Mouse (Mus musculus): ENCODE measurements around the gene Noc4l. TPM values are rescaled to one million over a fixed set of nuclear protein-coding genes. Genes with fewer than 3 reads are reported as not detected.

The Noc4l gene
- polyA plus RNA-seq, 1 experiment, result 140 TPM

GRCm38 (mm10) chr5:110629525-110630120, 23.6 kb downstream of the Noc4l start:
- WGBS, result 72% methylated on average over 2 of the region's 2 CpGs
- no peak for TF ChIP-seq POLR2A (IDR thresholded peaks at IDR 0.05; ENCODE audit: control insufficient read depth, extremely low read depth, insufficient read depth, low read length, poor library complexity)
- Histone ChIP-seq H3K4me1 (replicated peaks; ENCODE audit: control insufficient read depth, insufficient read depth, low read length) (no peaks in the 10 kb centered on the region), H3K27ac (ENCODE audit: control insufficient read depth, insufficient read depth, low read length) (no peak overlapping the region), H3K36me3 (ENCODE audit: control insufficient read depth, insufficient read depth, low read length) (no peaks in the 10 kb centered on the region), H3K27me3 (ENCODE audit: control insufficient read depth, insufficient read depth, low read length) (no peaks in the 10 kb centered on the region), H3K4me3 (ENCODE audit: control insufficient read depth, insufficient read depth, low read length) (no peak overlapping the region)
- DNase-seq, result no peak

GRCm38 (mm10) chr5:110628156-110628555, 25.1 kb downstream of the Noc4l start:
- WGBS, result 47% methylated on average over 19 of the region's 19 CpGs
- no peaks in the 10 kb centered on the region for H3K4me1 ChIP-seq (replicated peaks; ENCODE audit: control insufficient read depth, insufficient read depth, low read length)

GRCm38 (mm10) chr5:110627351-110627750, 25.9 kb downstream of the Noc4l start:
- Histone ChIP-seq H3K4me1 (replicated peaks; ENCODE audit: control insufficient read depth, insufficient read depth, low read length) (no peaks in the 10 kb centered on the region), H3K36me3 (ENCODE audit: control insufficient read depth, insufficient read depth, low read length) (no peaks in the 10 kb centered on the region), H3K27me3 (ENCODE audit: control insufficient read depth, insufficient read depth, low read length) (no peaks in the 10 kb centered on the region), H3K4me3 (ENCODE audit: control insufficient read depth, insufficient read depth, low read length) (no peak overlapping the region), H3K27ac (ENCODE audit: control insufficient read depth, insufficient read depth, low read length) (no peak overlapping the region)
- WGBS, result 90% methylated on average over 10 of the region's 10 CpGs
- TF ChIP-seq POLR2A (IDR thresholded peaks at IDR 0.05; ENCODE audit: control insufficient read depth, extremely low read depth, insufficient read depth, low read length, poor library complexity), result no peak
- no peak for TF ChIP-seq CTCF (IDR thresholded peaks at IDR 0.05; ENCODE audit: borderline replicate concordance, control insufficient read depth, extremely low read depth, insufficient read depth, low read length, poor library complexity)
- DNase-seq, result no peak

More at GRCm38 (mm10) chr5:110628156-110628555, 25.1 kb downstream of the Noc4l start:
- Histone ChIP-seq H3K4me3 (ENCODE audit: control insufficient read depth, insufficient read depth, low read length) (no peak overlapping the region), H3K27me3 (ENCODE audit: control insufficient read depth, insufficient read depth, low read length) (no peaks in the 10 kb centered on the region), H3K27ac (ENCODE audit: control insufficient read depth, insufficient read depth, low read length) (no peak overlapping the region), H3K36me3 (ENCODE audit: control insufficient read depth, insufficient read depth, low read length) (no peaks in the 10 kb centered on the region)
- no peak for DNase-seq
- TF ChIP-seq POLR2A (IDR thresholded peaks at IDR 0.05; ENCODE audit: control insufficient read depth, extremely low read depth, insufficient read depth, low read length, poor library complexity) (no peak), CTCF (IDR thresholded peaks at IDR 0.05; ENCODE audit: borderline replicate concordance, control insufficient read depth, extremely low read depth, insufficient read depth, low read length, poor library complexity) (no peak)

GRCm38 (mm10) chr5:110624319-110624718, 28.9 kb downstream of the Noc4l start:
- DNase-seq, result no peak
- Histone ChIP-seq H3K36me3 (ENCODE audit: control insufficient read depth, insufficient read depth, low read length) (no peaks in the 10 kb centered on the region), H3K4me1 (replicated peaks; ENCODE audit: control insufficient read depth, insufficient read depth, low read length) (no peaks in the 10 kb centered on the region), H3K27ac (ENCODE audit: control insufficient read depth, insufficient read depth, low read length) (no peak overlapping the region), H3K4me3 (ENCODE audit: control insufficient read depth, insufficient read depth, low read length) (no peak overlapping the region), H3K27me3 (ENCODE audit: control insufficient read depth, insufficient read depth, low read length) (no peaks in the 10 kb centered on the region)
- TF ChIP-seq POLR2A (IDR thresholded peaks at IDR 0.05; ENCODE audit: control insufficient read depth, extremely low read depth, insufficient read depth, low read length, poor library complexity) (no peak), CTCF (IDR thresholded peaks at IDR 0.05; ENCODE audit: borderline replicate concordance, control insufficient read depth, extremely low read depth, insufficient read depth, low read length, poor library complexity) (no peak)
- WGBS, result 92% methylated on average over 2 of the region's 2 CpGs

- Histone ChIP-seq H3K27ac (ENCODE audit: control insufficient read depth, insufficient read depth, low read length) (no peak overlapping the region), H3K36me3 (ENCODE audit: control insufficient read depth, insufficient read depth, low read length) (no peaks in the 10 kb centered on the region), H3K27me3 (ENCODE audit: control insufficient read depth, insufficient read depth, low read length) (no peaks in the 10 kb centered on the region), H3K4me1 (replicated peaks; ENCODE audit: control insufficient read depth, insufficient read depth, low read length) (no peaks in the 10 kb centered on the region), H3K4me3 (ENCODE audit: control insufficient read depth, insufficient read depth, low read length) (no peak overlapping the region)
- no peak for TF ChIP-seq CTCF (IDR thresholded peaks at IDR 0.05; ENCODE audit: borderline replicate concordance, control insufficient read depth, extremely low read depth, insufficient read depth, low read length, poor library complexity)
- TF ChIP-seq POLR2A (IDR thresholded peaks at IDR 0.05; ENCODE audit: control insufficient read depth, extremely low read depth, insufficient read depth, low read length, poor library complexity), result no peak
- 94% methylated on average over 6 of the region's 6 CpGs for WGBS
- DNase-seq, result no peak
Measured at GRCm38 (mm10) chr5:110619226-110619625, 34.0 kb downstream of the Noc4l start.

- Histone ChIP-seq H3K4me1 (replicated peaks; ENCODE audit: control insufficient read depth, insufficient read depth, low read length) (no peaks in the 10 kb centered on the region), H3K36me3 (ENCODE audit: control insufficient read depth, insufficient read depth, low read length) (no peaks in the 10 kb centered on the region), H3K4me3 (ENCODE audit: control insufficient read depth, insufficient read depth, low read length) (no peak overlapping the region), H3K27me3 (ENCODE audit: control insufficient read depth, insufficient read depth, low read length) (no peaks in the 10 kb centered on the region), H3K27ac (ENCODE audit: control insufficient read depth, insufficient read depth, low read length) (no peak overlapping the region)
- WGBS, result 89% methylated on average over 5 of the region's 5 CpGs
- DNase-seq, result no peak
- TF ChIP-seq POLR2A (IDR thresholded peaks at IDR 0.05; ENCODE audit: control insufficient read depth, extremely low read depth, insufficient read depth, low read length, poor library complexity) (no peak), CTCF (IDR thresholded peaks at IDR 0.05; ENCODE audit: borderline replicate concordance, control insufficient read depth, extremely low read depth, insufficient read depth, low read length, poor library complexity) (no peak)
Measured at GRCm38 (mm10) chr5:110611435-110612158, 41.6 kb downstream of the Noc4l start.

All from thymus, adult 2 months (tissue).